Mouse (Mus musculus): ENCODE measurements around the gene Spint3.
A peak's percentile ranks its signal among the peaks of the same experiment; 100 is the strongest.

Spint3 gene

DNA sequence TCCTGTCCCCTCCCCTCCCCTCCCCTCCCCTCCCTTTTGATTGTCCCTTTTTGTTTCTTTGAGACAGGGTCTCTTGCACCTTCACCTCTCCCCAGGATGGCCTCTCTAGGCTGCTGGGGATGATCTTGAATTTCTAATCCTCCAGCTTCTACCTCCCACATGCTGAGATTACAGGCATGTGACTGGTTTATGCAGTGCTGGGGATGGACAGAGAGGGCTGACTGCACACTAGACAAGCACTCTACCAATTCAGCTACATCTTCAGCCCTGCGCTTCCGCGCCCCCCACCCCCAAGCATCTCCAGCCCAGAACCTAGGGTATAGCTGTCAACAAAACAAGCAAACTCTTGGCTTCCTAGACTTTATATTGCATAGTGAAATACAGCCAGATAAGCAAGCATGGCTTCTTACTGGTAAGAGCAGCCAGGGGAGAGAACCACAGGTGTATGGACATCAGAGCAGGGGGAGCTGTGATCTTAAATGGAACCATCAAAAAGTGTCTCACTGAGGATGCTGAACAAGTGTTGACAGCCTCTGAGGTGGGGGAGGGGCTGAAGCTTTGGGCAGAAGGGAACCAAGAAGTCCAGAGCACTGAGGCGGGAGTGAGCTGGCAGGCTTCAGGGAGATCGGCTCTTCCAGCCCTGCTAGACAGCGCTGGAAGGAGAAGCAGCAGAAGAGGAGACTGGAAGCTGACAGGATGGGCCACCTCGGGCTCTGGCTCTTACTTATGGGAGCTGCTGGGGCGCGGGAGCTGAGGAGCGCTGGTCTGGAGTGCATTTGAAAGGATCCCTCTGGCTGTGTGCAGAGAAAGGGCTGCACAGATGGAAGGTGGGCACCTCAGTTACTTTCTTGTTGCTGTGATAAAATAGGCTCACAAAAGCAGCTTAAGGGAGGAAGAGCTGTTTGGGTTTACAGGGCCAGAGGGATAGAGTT is 23.0 kb downstream of the Spint3 start:
- DNase-seq (ENCODE audit: low spot score), result no peak

DNA sequence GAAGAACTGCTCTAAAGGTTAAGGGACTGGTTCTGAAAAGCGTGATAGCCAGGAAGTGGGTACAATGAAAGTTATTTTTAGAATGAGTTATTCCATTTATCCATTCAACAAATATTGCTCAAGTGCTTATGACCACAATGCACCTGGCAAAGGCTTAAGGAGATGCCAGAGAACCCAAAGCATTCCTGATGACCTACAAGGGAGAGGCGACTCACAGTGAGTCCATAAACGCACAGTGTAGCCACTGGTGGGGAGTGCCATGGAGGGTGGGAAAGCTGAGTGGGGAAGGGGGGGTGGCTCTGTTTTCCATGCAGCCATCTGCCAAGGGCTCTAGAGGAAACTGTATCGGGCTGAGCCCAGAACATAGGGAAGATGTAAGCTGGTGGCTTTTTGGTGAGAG is 23.9 kb downstream of the Spint3 start:
- no peak for DNase-seq (ENCODE audit: low spot score)

DNA sequence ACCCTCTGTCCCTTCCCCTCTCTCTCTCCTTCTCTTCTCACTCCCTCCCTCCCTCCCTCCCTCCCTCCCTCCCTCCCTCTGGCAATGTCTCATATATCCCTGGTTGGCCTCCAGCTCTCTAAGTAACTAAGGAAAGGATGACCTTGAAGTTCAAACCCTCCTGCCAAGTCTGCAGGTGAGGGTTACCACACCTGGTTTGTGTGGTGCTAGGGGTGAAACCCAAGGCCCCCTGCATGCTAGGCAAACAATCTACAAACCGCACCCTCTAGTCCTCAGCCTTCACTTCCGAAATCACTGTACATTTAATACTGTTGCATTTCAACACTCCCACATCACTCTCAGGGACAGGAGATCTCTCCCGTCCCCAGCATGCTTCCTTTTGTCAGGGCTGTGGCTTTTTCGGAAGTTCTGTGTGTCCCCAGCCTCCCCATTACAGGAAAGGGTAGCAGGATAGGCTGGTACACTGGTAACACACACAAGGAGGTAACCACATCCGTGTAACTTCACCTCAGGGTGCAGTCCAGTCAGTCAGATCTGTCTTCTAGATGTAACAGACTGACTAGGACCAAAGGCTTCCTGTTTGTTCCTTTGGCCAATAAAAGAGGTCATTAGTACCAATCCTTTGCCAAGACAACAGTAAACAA is 28.7 kb downstream of the Spint3 start:
- no peak for DNase-seq (ENCODE audit: low spot score)

DNA sequence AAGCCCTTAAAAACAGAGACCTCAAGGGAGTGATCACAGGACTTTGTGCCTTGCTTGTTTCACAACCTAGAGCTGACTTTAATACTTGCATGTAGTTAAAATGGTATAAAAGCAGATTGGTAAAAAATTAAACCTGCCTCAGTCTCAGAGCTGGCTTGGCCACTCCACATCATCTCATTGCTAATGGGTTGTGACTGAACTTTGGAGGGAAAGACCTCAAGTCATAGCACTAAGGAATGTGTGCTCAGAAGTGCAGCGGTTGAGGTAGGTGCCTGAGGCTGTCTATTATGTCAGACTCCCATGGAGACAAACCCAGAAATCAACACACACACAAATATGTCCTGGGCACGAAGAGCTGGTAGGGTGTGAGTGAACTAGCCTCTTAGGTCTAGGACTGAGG is 29.5 kb downstream of the Spint3 start:
- no peak for DNase-seq (ENCODE audit: low spot score)

DNA sequence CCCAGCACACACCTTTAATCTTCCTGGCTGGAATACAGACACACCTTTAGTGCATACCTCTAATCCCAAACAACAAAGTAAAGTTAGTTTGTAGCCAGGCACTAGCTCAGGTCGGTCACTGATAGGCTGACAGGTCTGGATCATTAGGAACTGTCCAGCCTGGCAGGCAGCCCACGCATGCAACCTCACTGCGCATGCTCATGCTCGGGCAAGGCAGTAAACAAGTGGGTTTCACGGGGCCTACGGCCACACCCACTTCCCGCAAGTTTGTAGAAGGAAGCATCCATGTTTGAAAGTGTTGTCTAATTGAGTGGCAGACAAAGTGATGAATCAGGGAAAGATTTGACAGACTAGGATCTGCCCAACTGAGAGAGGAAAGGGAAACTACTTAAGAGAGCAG is 30.7 kb downstream of the Spint3 start:
- no peak for DNase-seq (ENCODE audit: low spot score)

DNA sequence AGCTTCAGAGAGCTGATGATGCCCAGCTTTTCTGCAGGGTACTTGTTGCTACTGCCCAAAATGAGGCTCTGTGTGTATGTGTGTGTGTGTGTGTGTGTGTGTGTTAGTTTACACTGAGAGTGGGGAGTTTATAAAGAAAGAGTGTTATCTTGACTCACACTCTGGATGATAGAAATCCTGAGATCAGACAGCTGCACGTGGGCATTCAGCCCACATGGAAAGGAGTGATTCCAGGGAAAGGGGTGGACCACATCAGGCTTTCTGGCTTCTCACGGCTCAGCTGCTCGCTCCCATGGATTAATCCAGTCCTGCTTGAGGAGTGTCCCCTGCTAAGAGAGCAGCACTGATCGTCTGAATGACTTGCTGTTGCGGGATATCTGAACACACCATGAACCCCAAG is 31.1 kb downstream of the Spint3 start:
- no peak for DNase-seq (ENCODE audit: low spot score)

DNA sequence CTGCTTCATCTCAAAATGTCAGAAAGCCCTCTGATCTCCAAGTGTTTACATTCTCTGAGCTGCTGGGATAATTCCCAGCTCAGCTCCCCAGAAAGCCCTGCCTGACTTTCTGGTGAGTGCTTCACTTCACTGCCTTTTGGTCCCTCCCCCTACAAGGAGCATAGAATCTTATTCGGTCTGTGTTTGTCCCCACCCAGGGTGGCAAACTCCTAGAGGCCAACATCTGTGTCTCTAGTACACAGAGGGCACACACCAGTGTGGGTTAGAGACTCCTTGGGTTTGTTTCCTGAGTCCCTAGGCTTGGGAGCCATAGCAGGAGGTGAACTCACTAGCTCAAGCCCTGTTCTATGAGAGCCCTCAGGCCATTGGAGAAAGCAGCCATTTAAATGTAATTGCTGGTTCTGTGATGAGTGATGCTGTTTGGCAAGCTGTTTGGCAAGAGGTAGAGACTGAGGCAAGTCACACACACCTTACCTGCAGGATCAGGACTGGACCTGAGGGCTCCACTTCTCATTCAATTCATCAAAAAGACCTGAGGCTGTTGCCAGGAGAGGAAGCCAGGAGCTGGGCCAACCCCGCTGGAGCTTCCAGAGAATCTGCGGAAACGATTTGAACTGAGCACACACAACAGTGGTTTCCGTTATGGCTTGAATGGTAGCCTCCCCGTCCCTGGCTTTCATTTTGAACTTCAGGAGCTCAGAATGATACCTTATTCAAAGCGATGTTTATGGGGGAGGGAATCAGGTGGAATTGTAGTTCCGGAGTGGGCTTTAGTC is 32.4 kb downstream of the Spint3 start:
- no peak for DNase-seq (ENCODE audit: low spot score)

DNA sequence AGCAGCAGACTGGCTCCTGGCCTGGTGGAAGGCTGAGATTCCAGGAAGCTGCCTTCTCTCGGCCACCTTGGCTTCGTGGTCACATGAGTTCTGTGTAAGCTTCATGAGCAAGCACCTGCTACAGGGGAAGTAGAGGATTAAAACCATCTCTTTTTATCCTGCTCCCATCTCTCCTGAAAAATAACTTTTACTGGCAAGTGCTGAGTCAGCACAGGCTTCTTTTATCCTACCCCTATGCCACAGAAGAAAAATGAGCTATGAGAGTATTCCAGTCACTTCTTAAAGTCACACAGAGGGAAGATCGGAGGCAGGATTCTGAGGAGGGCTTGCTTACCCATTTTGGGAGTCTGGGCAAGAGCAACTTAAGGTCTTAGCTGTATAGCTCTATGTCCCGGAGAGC is 36.3 kb downstream of the Spint3 start:
- no peak for DNase-seq (ENCODE audit: low spot score)

DNA sequence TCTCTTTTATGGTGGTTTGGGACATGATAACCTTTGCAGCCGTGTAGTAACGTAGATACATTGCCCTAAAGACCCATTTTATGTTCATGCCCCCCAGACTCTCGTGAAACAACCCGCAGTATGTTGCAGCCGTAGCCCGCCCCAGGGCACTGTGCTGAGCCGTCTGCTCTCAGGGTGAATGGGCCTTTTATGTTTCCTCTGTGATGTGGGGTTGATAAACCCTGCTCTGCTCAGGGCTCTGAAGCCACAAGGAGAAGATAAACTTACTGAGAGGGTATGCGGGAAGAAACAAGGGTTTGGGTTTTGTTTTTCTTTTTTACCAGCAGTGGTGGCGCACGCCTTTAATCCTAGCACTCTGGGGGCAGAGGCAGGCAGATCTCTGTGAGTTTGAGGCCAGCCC is 38.9 kb downstream of the Spint3 start:
- no peak for DNase-seq (ENCODE audit: low spot score)

DNA sequence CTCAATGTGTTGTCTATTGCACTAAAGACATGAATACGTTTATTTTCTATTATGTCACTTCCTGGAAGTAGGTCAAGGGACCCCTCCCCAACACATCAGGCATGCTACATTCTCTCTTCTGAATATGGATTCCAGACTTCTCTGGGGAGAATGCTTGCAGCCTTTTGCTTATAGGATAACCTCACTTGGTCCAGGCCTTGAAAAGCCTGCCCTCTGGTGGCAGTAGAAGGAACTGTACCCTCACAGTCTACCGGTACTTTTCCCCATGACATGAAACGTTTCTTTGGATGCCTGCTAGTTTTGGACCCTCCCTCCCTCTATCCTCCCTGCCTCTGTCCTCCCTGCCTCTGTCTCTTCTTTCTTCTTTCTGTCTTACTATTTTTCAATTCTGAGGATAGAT is 42.1 kb downstream of the Spint3 start:
- DNase-seq (ENCODE audit: low spot score), result peak; percentile 78

DNA sequence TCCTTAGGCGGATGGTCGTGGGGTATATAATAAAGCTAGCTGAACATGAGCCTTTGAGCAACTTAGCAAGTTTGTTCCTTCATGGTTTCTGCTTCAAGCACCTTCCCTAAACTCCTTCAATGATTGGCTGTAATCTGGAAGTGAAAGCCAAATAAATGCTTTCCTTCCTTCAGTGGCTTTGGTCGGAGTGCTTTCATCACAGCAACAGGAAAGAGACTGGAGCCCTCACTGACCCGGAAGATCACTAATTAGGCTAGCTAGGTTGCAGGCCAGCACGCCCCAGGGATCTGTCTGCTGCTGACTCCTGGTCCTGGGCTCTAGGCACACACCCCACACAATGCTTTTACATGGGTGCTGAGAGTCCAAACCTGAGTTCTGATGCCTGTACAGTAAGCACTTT is 44.7 kb downstream of the Spint3 start:
- DNase-seq (ENCODE audit: low spot score), result no peak

DNA sequence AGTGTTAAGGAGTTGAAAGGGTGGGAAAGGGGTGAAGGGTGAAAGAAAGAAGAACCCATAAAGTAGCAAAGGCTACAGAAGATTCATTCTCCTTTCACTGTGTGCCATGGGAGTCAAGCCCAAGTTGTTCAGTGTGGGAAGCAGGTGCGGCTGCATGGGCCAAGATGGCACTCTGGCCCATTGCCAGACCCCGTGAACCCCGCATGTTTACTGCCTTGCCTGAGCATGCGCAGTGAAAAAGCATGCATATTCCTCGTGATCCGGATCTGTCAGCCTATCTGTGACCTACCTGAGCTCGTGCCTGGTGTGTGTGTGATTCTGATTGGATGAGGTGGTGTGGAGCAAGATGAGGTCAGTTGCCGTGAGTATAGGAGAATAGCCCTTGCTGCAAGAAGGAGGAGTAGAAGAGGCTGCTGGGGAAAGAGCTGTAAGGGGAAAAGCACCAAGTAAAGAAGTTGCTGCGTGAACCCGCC is 49.9 kb downstream of the Spint3 start:
- no peak for DNase-seq (ENCODE audit: low spot score)

DNA sequence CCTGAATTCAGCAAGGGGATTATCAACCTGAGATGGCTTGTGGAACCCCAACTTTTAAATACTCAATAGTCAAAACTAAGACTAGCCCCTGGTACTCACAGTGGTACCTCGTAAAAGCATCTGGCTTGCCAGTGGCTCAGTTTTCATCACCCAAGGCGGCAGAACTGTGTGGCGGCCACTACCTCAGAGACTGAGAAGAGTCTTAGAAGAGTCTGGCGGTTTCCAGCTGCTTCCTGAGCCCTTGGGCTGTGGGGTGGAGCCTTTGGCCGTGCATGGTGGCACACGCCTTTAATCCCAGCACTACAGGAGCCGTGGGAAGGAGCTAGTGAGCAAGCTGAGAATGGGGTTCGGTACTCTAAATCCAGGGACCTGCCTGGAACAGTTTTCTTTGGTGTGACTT is 51.0 kb downstream of the Spint3 start:
- DNase-seq (ENCODE audit: low spot score), result no peak

DNA sequence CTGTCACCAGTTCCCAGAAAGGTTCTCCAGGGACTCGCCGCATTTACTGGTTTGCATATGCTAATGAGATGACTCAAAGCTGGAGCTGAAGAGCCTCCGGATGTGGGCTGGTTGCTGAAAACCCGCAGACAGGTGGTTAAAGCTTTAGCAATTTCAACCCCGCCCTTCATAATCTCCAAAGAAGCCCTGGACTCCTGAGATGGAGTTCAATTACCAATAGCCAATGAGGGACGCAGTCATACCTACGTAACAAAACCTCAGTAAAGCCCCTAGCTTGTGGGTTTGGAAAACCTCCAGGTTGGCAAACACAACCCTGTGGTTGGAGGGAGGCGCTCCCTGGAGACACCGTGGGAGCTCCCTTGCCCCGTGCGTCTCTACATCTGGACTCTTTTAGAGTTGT is 51.4 kb downstream of the Spint3 start:
- no peak for DNase-seq (ENCODE audit: low spot score)

DNA sequence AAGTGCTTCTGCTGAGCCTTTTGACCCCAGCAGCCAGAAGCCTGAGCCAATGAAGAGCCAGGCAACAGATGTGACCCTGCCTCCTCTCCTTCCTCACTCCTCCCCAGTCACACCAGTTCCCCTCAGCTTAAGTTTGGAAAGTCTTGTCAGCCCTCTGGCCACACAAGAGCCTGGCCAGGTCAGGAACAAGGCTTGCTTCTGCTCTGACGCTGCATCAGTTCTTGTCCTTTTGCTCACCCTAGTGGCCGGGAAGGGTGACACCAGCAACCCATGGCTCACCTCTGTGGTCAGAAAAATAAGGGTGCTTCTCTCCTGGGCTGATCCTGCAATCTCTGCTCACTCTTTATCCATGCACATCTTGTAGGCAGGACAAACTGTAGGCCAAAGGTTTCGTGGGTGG is 52.5 kb downstream of the Spint3 start:
- peak; percentile 62 for DNase-seq (ENCODE audit: low spot score)
